Mouse (Mus musculus) B cell, adult 67 days (primary cell): ENCODE data around the gene Sppl3. TPM values are rescaled to one million over a fixed set of nuclear protein-coding genes. Genes with fewer than 3 reads are reported as not detected.

Source experiments
- total RNA-seq, 2 experiments: library from RNA; stranded (reverse); gene quantifications; 4 replicates each; pipeline ENCODE4 v1.2.4; 2023

Gene Sppl3
- 10 to 100 TPM; 52.6 to 56.1 TPM for total RNA-seq

GRCm38 (mm10) chr5:115010577-115011216, at the start of gene Sppl3:
Gene Sppl3 (plus strand): TSS chr5:115011137.

GRCm38 (mm10) chr5:114970824-114971227, 40.1 kb upstream of the Sppl3 start, which contains the start of gene Hnf1a:
Gene Hnf1a (minus strand): TSS chr5:114971094.

GRCm38 (mm10) chr5:115098195-115098594, 87.3 kb downstream of the Sppl3 start, which contains the start of gene Gm10401:
Gene Gm10401 (minus strand): TSS chr5:115098295.

GRCm38 (mm10) chr5:115118961-115119570, 108.1 kb downstream of the Sppl3 start, which contains the start of gene Acads:
Gene Acads (minus strand): TSS chr5:115119346.

GRCm38 (mm10) chr5:115134234-115135165, 123.6 kb downstream of the Sppl3 start, which contains the start of gene Unc119b:
Gene Unc119b (minus strand): TSS chr5:115134975.

Other genes with a start within 250 kb of the Sppl3 start
- 100 to 1,000 TPM; 188 to 200 TPM for gene Ankrd13a, start 236.5 kb upstream of the Sppl3 start, total RNA-seq
- gene Git2, start 235.6 kb upstream of the Sppl3 start, total RNA-seq, result 100 to 1,000 TPM; 192 to 217 TPM
- 10 to 100 TPM; 46.4 to 51.5 TPM for gene 1500011B03Rik, start 187.7 kb upstream of the Sppl3 start, total RNA-seq
- gene 4930519G04Rik, start 157.5 kb upstream of the Sppl3 start, total RNA-seq, result under 1 TPM in 1 of 2 experiments, not detected in 1; 0.26 TPM
- gene Gm9936, start 152.5 kb upstream of the Sppl3 start, total RNA-seq, result not detected
- gene Oasl2, start 114.2 kb upstream of the Sppl3 start, total RNA-seq, result 10 to 100 TPM in 1 of 2 experiments, 1 to 10 TPM in 1; 6.5 to 11.0 TPM
- 10 to 100 TPM; 17.6 to 26.5 TPM for gene Oasl1, start 87.9 kb upstream of the Sppl3 start, total RNA-seq
- gene 2210016L21Rik, start 69.0 kb upstream of the Sppl3 start, total RNA-seq, result 10 to 100 TPM; 36.0 to 48.3 TPM
- not detected for gene Hnf1a, start 40.0 kb upstream of the Sppl3 start, total RNA-seq
- gene Gm10401, start 87.2 kb downstream of the Sppl3 start, total RNA-seq, result not detected
- 10 to 100 TPM; 15.7 to 20.1 TPM for gene Acads, start 108.2 kb downstream of the Sppl3 start, total RNA-seq
- 10 to 100 TPM; 42.6 to 43.8 TPM for gene Unc119b, start 123.8 kb downstream of the Sppl3 start, total RNA-seq
- 10 to 100 TPM; 83.4 to 92.8 TPM for gene Mlec, start 147.0 kb downstream of the Sppl3 start, total RNA-seq
- not detected for gene Cabp1, start 183.2 kb downstream of the Sppl3 start, total RNA-seq
- gene Pop5, start 224.7 kb downstream of the Sppl3 start, total RNA-seq, result 10 to 100 TPM; 46.7 to 69.9 TPM